In genomic region chr11:84790383-84790782, GRCm38 (mm10) we compare ENCODE assay signal across 28 mouse cellular contexts. TPM values are rescaled to one million over a fixed set of nuclear protein-coding genes. Genes with fewer than 3 reads are reported as not detected.
DNase-seq lines count a peak whose midpoint lies in the region; ATAC-seq and TF ChIP-seq lines count a peak whose summit lies in the region.
"Had no signal": no experiment of that assay in that cellular context is flagged by ENCODE, and none has a peak within 500 bp of the region (broad histone marks: within the 10 kb centered on the region; RNA-seq: fewer than 3 reads in every experiment).

No protein-coding gene starts in this region.

- 39% methylated on average over 6 of the region's 6 CpGs for WGBS in hindbrain, embryonic 16.5 days
- 61% methylated on average over 6 of the region's 6 CpGs for WGBS in hindbrain, embryonic 11.5 days
- WGBS in forebrain, embryonic 15.5 days: 58% methylated on average over 6 of the region's 6 CpGs

- TF ChIP-seq CTCF in brain, embryonic 14.5 days (IDR thresholded peaks at IDR 0.05; ENCODE audit: borderline replicate concordance, extremely low read depth, insufficient read depth, insufficient read length): no peak

- no peak overlapping the region for H3K27ac ChIP-seq in hindbrain, embryonic 16.5 days (ENCODE audit: low read depth, low read length)
- no peak overlapping the region for H3K27ac ChIP-seq in hindbrain, embryonic 11.5 days (ENCODE audit: low read depth, low read length)
- H3K27ac ChIP-seq in forebrain, embryonic 15.5 days (replicated peaks): no peak overlapping the region
- H3K27ac ChIP-seq: embryonic facial prominence, embryonic 12.5 days; embryonic facial prominence, embryonic 15.5 days; forebrain, embryonic 12.5 days; heart, adult 2 months; heart, embryonic 10.5 days; heart, embryonic 13.5 days had no signal

- ATAC-seq in hindbrain, embryonic 16.5 days: no peak
- ATAC-seq in hindbrain, embryonic 11.5 days (ENCODE audit: low FRiP score): no peak
- ATAC-seq in forebrain, embryonic 15.5 days (replicated peaks): no peak
- ATAC-seq: activated CD4-positive, CD25-positive, alpha-beta regulatory T cell, adult 4 months; forebrain, embryonic 16.5 days; intestine, postnatal 0 days had no signal

- no peaks in the 10 kb centered on the region for H3K36me3 ChIP-seq in hindbrain, embryonic 16.5 days (ENCODE audit: control insufficient read depth, insufficient read depth, low read length)
- H3K36me3 ChIP-seq in hindbrain, embryonic 11.5 days (ENCODE audit: control insufficient read depth, insufficient read depth, low read length): no peaks in the 10 kb centered on the region
- no peaks in the 10 kb centered on the region for H3K36me3 ChIP-seq in forebrain, embryonic 15.5 days
- H3K36me3 ChIP-seq: embryonic facial prominence, embryonic 12.5 days; embryonic facial prominence, embryonic 15.5 days; forebrain, embryonic 12.5 days; heart, embryonic 10.5 days; heart, embryonic 13.5 days had no signal

- DNase-seq in hindbrain, embryonic 11.5 days (ENCODE audit: low spot score): no peak
- peak; percentile 34 for DNase-seq in 3T3-L1 (ENCODE audit: low read depth, low spot score)
- DNase-seq in Muller cell, postnatal 12 days (ENCODE audit: inconsistent ontology term): peak; percentile 67
- peak; percentile 57 for DNase-seq in brain, embryonic 14.5 days (ENCODE audit: low read depth)
- DNase-seq in left cerebral cortex, postnatal 10 days (ENCODE audit: extremely low spot score in 1 of 2, low spot score in 2 of 2): no peak
- DNase-seq in adrenal gland, postnatal 14 days: no peak
- DNase-seq: adrenal gland, adult 8-10 months; adrenal gland, postnatal 36 days; cerebellum, adult 11 months; cerebellum, adult 2 months; cerebellum, adult 9-11 months; cerebellum, postnatal 25 days; gastrocnemius, postnatal 10 days; gastrocnemius, postnatal 36 days; heart, adult 2 months; heart, postnatal 14 days; heart, postnatal 4 days had no signal

- H3K4me3 ChIP-seq in hindbrain, embryonic 16.5 days (ENCODE audit: low read length): no peak overlapping the region
- H3K4me3 ChIP-seq in hindbrain, embryonic 11.5 days (ENCODE audit: low read depth, low read length): no peak overlapping the region
- H3K4me3 ChIP-seq in forebrain, embryonic 15.5 days: no peak overlapping the region
- H3K4me3 ChIP-seq: embryonic facial prominence, embryonic 12.5 days; embryonic facial prominence, embryonic 15.5 days; erythroblast, embryonic 14.5 days; forebrain, embryonic 12.5 days; heart, adult 2 months; heart, embryonic 10.5 days; heart, embryonic 13.5 days had no signal

- intact Hi-C loops in left cerebral cortex, postnatal 10 days (cut with DNase I): loop anchor here (5.0 kb wide), 2 partner anchors 63 to 273 kb away; no protein-coding TSS in a partner anchor

- TF ChIP-seq POLR2A in brain, embryonic 14.5 days (IDR thresholded peaks at IDR 0.05; ENCODE audit: borderline replicate concordance, extremely low read depth, insufficient read depth, insufficient read length, poor library complexity, severe bottlenecking): no peak

- H3K27me3 ChIP-seq in hindbrain, embryonic 16.5 days (replicated peaks; ENCODE audit: control insufficient read depth, insufficient read depth, low read length): 0 out of 2 replicates have a peak, but pooled peaks cover 2% of the 10 kb centered on the region
- no peaks in the 10 kb centered on the region for H3K27me3 ChIP-seq in hindbrain, embryonic 11.5 days (ENCODE audit: control insufficient read depth, insufficient read depth, low read length)
- peaks cover 37% of the 10 kb centered on the region for H3K27me3 ChIP-seq in forebrain, embryonic 15.5 days

- peak overlapping the region; percentile 5; the same call in 1 of the 2 replicates for H3K9ac ChIP-seq in hindbrain, embryonic 16.5 days (ENCODE audit: low read depth, low read length)
- H3K9ac ChIP-seq in hindbrain, embryonic 11.5 days (ENCODE audit: low read depth, low read length): no peak overlapping the region
- no peak overlapping the region for H3K9ac ChIP-seq in forebrain, embryonic 15.5 days (replicated peaks)
- H3K9ac ChIP-seq: embryonic facial prominence, embryonic 12.5 days; embryonic facial prominence, embryonic 15.5 days; forebrain, embryonic 12.5 days; heart, embryonic 13.5 days had no signal

- H3K9me3 ChIP-seq in hindbrain, embryonic 16.5 days (ENCODE audit: control insufficient read depth, low read length): no peaks in the 10 kb centered on the region
- no peaks in the 10 kb centered on the region for H3K9me3 ChIP-seq in hindbrain, embryonic 11.5 days (ENCODE audit: control insufficient read depth, low read length)
- H3K9me3 ChIP-seq in forebrain, embryonic 15.5 days: no peaks in the 10 kb centered on the region
- H3K9me3 ChIP-seq: embryonic facial prominence, embryonic 12.5 days; embryonic facial prominence, embryonic 15.5 days; forebrain, embryonic 12.5 days; heart, embryonic 10.5 days; heart, embryonic 13.5 days had no signal

- no peak overlapping the region for H3K4me2 ChIP-seq in hindbrain, embryonic 16.5 days (ENCODE audit: low read length)
- no peak overlapping the region for H3K4me2 ChIP-seq in hindbrain, embryonic 11.5 days (replicated peaks; ENCODE audit: low read depth, low read length)
- H3K4me2 ChIP-seq in forebrain, embryonic 15.5 days (replicated peaks): no peak overlapping the region
- H3K4me2 ChIP-seq: embryonic facial prominence, embryonic 12.5 days; embryonic facial prominence, embryonic 15.5 days; forebrain, embryonic 12.5 days; heart, embryonic 13.5 days had no signal

- peaks cover 5% of the 10 kb centered on the region for H3K4me1 ChIP-seq in hindbrain, embryonic 16.5 days (ENCODE audit: control insufficient read depth, insufficient read depth, low read depth, low read length)
- H3K4me1 ChIP-seq in hindbrain, embryonic 11.5 days (replicated peaks; ENCODE audit: control insufficient read depth, insufficient read depth, low read length): peaks cover 4% of the 10 kb centered on the region; the same call in 1 of the 2 replicates
- peaks cover 5% of the 10 kb centered on the region; the same call in 1 of the 2 replicates for H3K4me1 ChIP-seq in forebrain, embryonic 15.5 days
- H3K4me1 ChIP-seq: heart, embryonic 13.5 days had no signal

RNA-seq across cellular contexts. Expression of gene Mrm1, which starts 28.9 kb away (rescaled TPM):
- polyA plus RNA-seq in hindbrain, embryonic 16.5 days (2015; fragmentation: Nextera tagmentation; extraction: Ambion mirVana): 18.9 and 26.0 TPM in 2 replicates
- polyA plus RNA-seq in hindbrain, embryonic 11.5 days (2014; fragmentation: Nextera tagmentation; extraction: Ambion mirVana): 11.2 and 13.3 TPM in 2 replicates
- polyA plus RNA-seq in brain, embryonic 14.5 days (2012; rRNA removed): 8.4 and 8.7 TPM in 2 replicates
- 10 to 100 TPM; 18.1 to 21.7 TPM for total RNA-seq in left cerebral cortex, postnatal 10 days (2021)
- polyA plus RNA-seq in forebrain, embryonic 15.5 days (2015; fragmentation: Nextera tagmentation; extraction: Ambion mirVana): 12.3 and 14.3 TPM in 2 replicates
- 14.0 and 18.1 TPM in 2 replicates for total RNA-seq in adrenal gland, postnatal 14 days (2021)

RNA-seq across cellular contexts. Expression of gene Dhrs11, which starts 38.4 kb away (rescaled TPM):
- 11.0 and 11.1 TPM in 2 replicates for polyA plus RNA-seq in hindbrain, embryonic 16.5 days (2015; fragmentation: Nextera tagmentation; extraction: Ambion mirVana)
- 12.4 and 15.2 TPM in 2 replicates for polyA plus RNA-seq in hindbrain, embryonic 11.5 days (2014; fragmentation: Nextera tagmentation; extraction: Ambion mirVana)
- 8.8 and 9.5 TPM in 2 replicates for polyA plus RNA-seq in brain, embryonic 14.5 days (2012; rRNA removed)
- 1 to 10 TPM; 6.3 to 7.1 TPM for total RNA-seq in left cerebral cortex, postnatal 10 days (2021)
- polyA plus RNA-seq in forebrain, embryonic 15.5 days (2015; fragmentation: Nextera tagmentation; extraction: Ambion mirVana): 4.4 and 4.7 TPM in 2 replicates
- total RNA-seq in adrenal gland, postnatal 14 days (2021): 49.4 and 49.8 TPM in 2 replicates

Comparison
In these comparisons a context has a peak if more than half of its experiments do, and no peak if none do; other contexts are left out.
1. DNase-seq: peak in 3T3-L1 (single experiment), Muller cell, postnatal 12 days (single experiment) and brain, embryonic 14.5 days (single experiment); none in hindbrain, embryonic 11.5 days (single experiment), left cerebral cortex, postnatal 10 days (0 of 2) and adrenal gland, postnatal 14 days (single experiment).